Mouse (Mus musculus): Measurements from ENCODE around the gene Hjurp.

The Hjurp gene

DNA sequence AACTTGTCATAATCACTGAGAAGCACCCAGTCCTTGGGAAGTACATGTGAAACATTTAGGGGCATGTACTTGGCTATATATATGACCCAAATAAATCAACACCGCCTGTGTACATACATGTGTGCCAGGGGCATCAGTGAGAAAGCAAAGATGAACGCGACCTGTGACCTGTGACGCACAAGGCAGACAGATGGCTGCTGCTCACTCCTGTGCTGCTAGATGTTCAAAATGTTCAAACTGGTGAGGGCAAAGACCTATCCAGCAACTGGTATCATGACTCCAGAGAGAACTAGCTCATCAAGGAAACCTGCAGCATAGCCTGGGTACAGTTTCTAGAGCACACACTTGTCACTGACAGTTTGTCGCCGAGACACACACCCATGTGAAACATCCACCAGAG, 9.9 kb downstream of the Hjurp start:
- in situ Hi-C loops (cut with MboI; ENCODE audit: unreplicated experiment in 2 of 2), result no loop called here

DNA sequence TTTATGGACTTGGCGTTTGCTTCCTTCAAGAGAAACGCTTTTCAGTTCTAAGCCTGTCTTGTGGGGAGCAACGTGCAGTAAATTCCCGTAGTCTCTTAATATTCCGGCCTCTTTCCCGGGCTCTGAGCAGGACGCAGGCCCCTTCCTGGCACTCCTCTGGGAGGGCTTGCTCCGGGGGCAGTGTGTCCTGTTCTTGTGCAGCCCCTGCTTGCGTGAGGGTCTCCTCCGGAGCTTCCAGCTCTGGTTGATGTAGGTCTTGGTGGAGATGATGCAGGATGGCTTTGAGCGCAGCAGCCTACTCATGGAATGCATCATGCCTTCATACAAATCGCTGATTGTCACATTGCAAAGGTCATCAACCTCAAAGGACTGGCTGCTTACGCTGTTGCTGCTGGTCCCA, 11.3 kb downstream of the Hjurp start:
- in situ Hi-C loops (cut with MboI; ENCODE audit: unreplicated experiment in 2 of 2), result no loop called here

DNA sequence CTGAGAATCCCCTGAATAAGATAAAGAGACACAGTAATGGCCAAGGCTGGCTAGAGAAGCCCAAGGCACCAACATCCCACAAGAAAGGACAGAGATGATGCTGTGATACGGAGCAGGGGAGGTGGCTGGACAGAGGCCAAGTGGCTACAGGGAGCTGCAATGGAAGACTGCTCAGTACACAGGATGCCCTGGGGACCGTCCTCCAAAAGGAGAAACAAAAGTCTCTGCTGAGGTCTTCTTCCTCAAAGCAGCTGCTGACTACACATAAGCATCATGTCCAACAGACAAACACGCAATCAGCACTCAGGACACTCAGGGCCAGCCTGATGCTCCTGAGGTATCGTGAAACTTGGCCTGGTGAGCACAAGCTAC, 12.6 kb downstream of the Hjurp start:
- in situ Hi-C loops (cut with MboI; ENCODE audit: unreplicated experiment in 2 of 2), result no loop called here

GRCm38 (mm10) chr1:88264237-88264868, 13.1 kb downstream of the Hjurp start:
- in situ Hi-C loops (cut with MboI; ENCODE audit: unreplicated experiment in 2 of 2), result no loop called here

- in situ Hi-C loops (cut with MboI; ENCODE audit: unreplicated experiment in 2 of 2), result no loop called here
Measured at GRCm38 (mm10) chr1:88263778-88264177, 13.7 kb downstream of the Hjurp start.

GRCm38 (mm10) chr1:88262961-88263360, 14.5 kb downstream of the Hjurp start:
- in situ Hi-C loops (cut with MboI; ENCODE audit: unreplicated experiment in 2 of 2), result no loop called here

- in situ Hi-C loops (cut with MboI; ENCODE audit: unreplicated experiment in 2 of 2), result no loop called here
Measured at GRCm38 (mm10) chr1:88262255-88262654, 15.2 kb downstream of the Hjurp start.

DNA sequence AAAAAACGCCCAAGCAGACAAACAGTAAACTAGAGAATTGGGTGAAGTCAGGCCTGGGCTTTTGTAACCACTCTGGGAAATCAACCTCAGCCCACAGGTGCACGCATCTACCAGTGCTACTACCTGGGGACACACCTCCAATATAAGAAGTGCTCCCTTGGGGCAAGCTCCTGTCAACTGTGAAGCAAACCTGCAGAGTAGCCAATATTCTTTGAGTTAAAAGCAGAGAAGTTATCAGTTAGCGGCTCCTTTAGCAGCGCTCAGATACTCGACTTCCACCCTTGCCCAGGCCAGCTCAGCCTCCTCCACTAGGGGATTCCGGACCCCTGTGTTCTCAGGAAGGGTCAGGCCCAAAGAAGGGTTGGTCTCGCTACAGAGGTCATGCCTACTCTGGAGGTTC, 15.7 kb downstream of the Hjurp start:
- in situ Hi-C loops (cut with MboI; ENCODE audit: unreplicated experiment in 2 of 2), result no loop called here

DNA sequence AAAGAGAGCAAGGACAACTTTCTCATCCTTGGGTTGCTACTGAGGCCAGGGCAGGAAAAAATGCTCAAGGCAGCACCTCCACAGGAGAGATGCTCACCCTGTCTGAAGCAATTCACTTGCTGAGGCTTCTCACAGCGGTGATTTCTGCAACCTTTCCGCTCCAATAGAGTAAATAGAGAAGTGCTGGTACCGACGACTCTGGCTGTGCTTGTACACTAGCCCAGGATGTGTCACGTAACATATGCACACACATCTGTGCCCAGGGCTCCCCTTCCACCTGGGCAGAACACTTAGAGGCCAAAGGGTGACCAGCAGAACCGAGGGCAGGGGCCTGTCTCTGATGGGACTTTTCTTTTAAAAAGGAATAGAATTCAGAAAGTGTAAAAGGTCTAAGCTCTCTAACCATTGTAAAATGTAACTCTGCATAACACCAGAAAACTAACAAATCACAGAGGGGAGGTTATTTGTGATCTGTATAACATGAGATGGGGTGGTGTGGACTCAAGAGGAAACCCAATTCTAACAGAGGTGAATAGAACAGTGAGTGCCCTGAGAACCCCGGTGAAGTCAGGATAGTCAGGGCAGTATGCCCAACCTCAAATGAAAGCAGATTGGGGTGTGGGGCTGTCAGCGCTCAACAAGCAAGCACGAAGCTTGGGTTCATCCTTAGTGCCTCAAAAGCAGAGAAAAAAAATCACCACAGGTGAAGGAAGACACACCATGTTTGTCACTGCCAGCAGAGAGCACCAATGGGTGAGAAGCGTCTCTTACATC, 16.6 kb downstream of the Hjurp start:
- in situ Hi-C loops (cut with MboI; ENCODE audit: unreplicated experiment in 2 of 2), result no loop called here

DNA sequence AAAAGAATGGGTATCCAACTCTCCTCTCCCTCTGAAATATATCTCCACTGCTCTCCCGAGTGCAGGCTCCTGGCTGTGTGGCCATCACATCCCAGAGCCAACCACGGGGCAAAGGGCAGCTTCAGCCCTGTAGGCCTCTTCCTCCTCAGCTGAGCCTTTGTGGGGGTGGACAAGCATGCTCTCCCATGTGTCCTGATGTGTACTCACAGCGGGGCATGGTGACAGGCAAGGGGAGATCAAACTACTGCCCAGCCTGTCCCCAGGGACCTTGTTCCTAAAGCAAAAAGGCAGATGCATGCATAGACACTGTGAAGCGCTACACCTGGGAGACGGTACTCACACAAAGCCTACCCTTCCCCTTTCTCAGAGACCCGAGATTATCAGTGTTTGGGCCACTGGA, 17.3 kb downstream of the Hjurp start:
- in situ Hi-C loops (cut with MboI; ENCODE audit: unreplicated experiment in 2 of 2), result no loop called here

DNA sequence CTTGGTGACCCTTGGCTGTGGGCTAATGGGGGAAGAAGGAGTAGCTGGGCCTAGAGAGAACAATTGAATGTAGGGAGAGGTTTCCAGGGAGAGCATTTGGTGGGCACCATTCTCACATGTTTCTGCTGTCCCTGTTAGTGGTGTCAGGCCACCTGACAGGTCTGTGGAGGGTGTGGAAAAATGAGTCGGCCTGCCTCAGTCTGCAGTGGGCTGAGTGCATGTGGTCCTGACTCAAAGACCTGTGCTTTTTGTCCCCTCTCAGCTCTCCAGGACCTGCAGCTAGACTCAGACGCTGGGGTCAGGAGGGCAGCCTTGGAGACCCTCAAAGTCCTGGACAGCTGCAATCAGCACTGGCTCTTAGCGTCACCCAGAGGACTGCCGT, 17.8 kb downstream of the Hjurp start:
- in situ Hi-C loops (cut with MboI; ENCODE audit: unreplicated experiment in 2 of 2), result no loop called here

DNA sequence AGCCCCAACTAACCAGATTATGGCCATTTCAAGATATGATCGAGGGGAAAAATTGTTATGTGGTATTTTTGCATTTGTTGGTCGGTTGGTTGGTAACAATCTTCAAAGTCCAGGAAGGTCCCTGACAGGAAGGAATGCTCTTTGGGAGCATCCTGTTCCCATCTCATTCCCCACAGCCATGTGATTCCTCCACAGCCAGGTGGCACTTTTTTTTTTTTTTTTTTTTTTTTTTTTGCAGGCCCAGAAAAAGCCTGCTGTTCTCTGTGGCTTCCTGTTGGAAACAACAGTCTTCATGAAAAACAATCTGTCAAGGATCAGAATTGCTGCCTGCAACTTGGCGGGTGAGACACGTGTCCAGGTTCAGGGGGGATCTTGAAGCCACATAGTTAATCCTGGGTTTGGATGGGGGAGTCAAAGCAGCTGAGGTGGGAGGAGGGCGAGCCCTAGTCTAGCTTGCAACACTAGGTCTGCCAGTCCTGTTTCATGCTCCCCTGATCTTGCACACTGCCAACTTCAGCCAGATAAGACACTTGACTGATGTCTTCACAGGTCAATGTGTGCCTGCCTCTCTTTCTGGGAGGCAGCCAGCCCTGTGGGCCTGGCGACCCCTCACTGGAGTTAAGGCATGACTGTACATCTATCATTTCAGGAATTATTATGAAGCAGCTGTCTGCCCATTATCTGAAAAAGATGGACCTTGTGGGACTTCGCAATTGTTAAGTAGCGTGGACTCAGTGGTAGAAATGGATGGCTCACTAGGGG, 18.4 kb downstream of the Hjurp start:
- in situ Hi-C loops (cut with MboI; ENCODE audit: unreplicated experiment in 2 of 2), result no loop called here

GRCm38 (mm10) chr1:88258361-88258760, 19.1 kb downstream of the Hjurp start:
- in situ Hi-C loops (cut with MboI; ENCODE audit: unreplicated experiment in 2 of 2), result no loop called here

- in situ Hi-C loops (cut with MboI; ENCODE audit: unreplicated experiment in 2 of 2), result no loop called here
Measured at GRCm38 (mm10) chr1:88257681-88258080, 19.8 kb downstream of the Hjurp start.

GRCm38 (mm10) chr1:88256886-88257663, 20.4 kb downstream of the Hjurp start:
- in situ Hi-C loops (cut with MboI; ENCODE audit: unreplicated experiment in 2 of 2), result no loop called here

DNA sequence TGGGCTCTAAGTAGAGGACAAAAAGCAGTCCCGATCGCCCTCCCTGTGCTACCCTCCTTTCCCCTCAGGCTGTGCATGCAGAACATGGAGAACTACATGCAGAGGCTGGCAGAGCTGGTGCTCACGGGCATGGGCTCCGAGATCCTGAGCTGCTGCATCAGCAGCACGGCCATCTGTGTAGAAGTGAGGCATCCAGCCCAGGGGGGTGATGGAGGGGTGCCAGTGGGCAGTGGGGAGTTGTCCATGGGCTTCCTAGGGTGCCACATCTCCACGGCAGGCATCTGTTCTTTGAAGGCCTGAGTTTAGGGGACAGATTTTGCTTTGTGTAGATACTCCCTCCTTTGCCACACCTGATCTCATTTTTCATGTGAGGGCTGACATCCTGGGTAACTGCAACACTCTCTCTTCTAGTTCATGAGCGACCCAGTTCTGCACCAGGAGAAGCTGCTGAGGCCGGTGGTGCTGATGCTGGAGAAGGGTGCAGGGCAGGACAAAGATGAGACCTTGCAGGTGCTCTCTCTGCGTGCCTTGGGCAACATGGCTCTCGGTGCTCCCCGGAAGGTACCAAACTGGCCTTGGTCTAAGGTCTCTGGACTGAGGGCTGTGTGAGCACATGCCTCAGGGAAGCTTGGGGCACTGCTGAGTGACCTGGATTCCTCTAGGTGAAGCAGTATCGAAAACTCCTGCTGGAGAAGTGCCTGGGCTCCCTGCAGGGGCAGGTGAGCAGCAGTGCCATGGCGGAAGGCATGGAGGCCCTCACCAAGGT, 21.3 kb downstream of the Hjurp start:
- in situ Hi-C loops (cut with MboI; ENCODE audit: unreplicated experiment in 2 of 2), result no loop called here

- in situ Hi-C loops (cut with MboI; ENCODE audit: unreplicated experiment in 2 of 2), result no loop called here
Measured at GRCm38 (mm10) chr1:88255466-88255857, 22.0 kb downstream of the Hjurp start.

GRCm38 (mm10) chr1:88254793-88255465, 22.5 kb downstream of the Hjurp start:
- in situ Hi-C loops (cut with MboI; ENCODE audit: unreplicated experiment in 2 of 2), result no loop called here

DNA sequence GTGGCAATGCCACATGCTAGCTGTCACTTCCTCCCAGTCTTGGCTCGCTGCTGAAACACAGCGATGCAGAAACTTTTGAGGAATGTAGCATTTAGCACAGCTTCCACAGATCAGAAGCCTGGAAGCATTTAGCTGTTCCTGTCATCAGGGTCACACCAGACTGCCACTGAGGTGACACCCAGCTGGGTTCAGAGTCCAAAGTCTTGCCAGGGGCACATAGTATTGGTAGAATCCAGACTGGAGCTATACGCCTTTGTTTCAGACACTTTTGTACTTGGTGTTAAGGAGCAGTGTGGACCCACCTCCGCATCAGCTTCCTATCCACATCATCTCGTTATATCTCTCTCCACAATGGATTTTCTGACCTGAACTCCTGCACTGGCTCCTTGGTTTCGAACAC, 23.9 kb downstream of the Hjurp start:
- in situ Hi-C loops (cut with MboI; ENCODE audit: unreplicated experiment in 2 of 2), result no loop called here

DNA sequence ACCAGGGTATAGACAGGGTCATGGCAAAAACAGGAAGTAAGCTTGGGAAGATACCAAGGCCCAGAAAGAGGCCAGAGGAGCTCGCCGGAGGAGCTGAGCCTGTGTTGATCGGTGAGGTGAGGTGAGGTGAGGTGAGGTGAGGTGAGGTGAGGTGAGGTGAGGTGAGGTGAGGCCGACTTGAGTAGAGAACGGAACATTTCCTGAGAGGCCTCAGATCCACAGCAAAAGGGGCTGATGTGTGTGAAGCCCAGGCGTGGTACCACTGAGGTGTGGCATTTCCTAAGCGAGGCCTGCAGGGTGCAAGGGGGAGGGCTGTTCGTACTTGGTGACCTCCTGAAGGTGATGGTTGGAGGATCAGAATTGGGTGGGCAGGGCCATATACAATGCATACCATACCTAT, 24.3 kb downstream of the Hjurp start:
- in situ Hi-C loops (cut with MboI; ENCODE audit: unreplicated experiment in 2 of 2), result no loop called here

Measured in v-Abl transformed pro-B cells (cell line).